Mouse (Mus musculus) mouse embryonic stem cell (cell line): ENCODE results near the gene Ogfod1.
"Not testable (repeated sequence)": the region's sequence is repeated elsewhere in the genome, so short reads cannot be mapped to it uniquely, and the experiment has no call there.

ENCODE experiments used
- in situ Hi-C, 2 experiments: fragments of 300-500 bp; cut with MboI; formaldehyde crosslinking; loops; 1 replicate in 1 of 2; 3 replicates in 1 of 2; pipeline ENCODE4 v1.14.3; 2019 to 2020; ENCODE audit warnings: low sequenced_read_pairs in 2 of 2, low pct_unique_long_range_greater_than_20kb in 1 of 2, mixed read lengths in 1 of 2; ENCODE audit not compliant: unreplicated experiment in 1 of 2

Gene Ogfod1

GRCm38 (mm10) chr8:94036944-94037524 lies at the start of gene Ogfod1, which contains the start of gene Nudt21:
TSS of gene Ogfod1 (plus strand) at chr8:94037198.
TSS of gene Nudt21 (minus strand) at chr8:94037031.
- in situ Hi-C loops = no loop called here

GRCm38 (mm10) chr8:93989739-93990138 lies 47.3 kb upstream of the Ogfod1 start:
- in situ Hi-C loops = no loop called here

GRCm38 (mm10) chr8:93998961-93999360 lies 38.0 kb upstream of the Ogfod1 start:
- in situ Hi-C loops = no loop called here

- in situ Hi-C loops = no loop called here
Measured at GRCm38 (mm10) chr8:94004139-94004538, 32.9 kb upstream of the Ogfod1 start.

- in situ Hi-C loops = no loop called here
Measured at GRCm38 (mm10) chr8:94009243-94009845, 27.7 kb upstream of the Ogfod1 start.

- in situ Hi-C loops = no loop called here
Measured at GRCm38 (mm10) chr8:94010101-94010705, 26.8 kb upstream of the Ogfod1 start.

GRCm38 (mm10) chr8:94011076-94012012 lies 25.7 kb upstream of the Ogfod1 start:
- in situ Hi-C loops = no loop called here

- in situ Hi-C loops = no loop called here
Measured at GRCm38 (mm10) chr8:94012013-94012951, 24.7 kb upstream of the Ogfod1 start, which contains the start of gene Amfr. TSS of gene Amfr (minus strand) at chr8:94012842.

- in situ Hi-C loops = no loop called here
Measured at GRCm38 (mm10) chr8:94013026-94013612, 23.9 kb upstream of the Ogfod1 start.

GRCm38 (mm10) chr8:94023916-94024315 lies 13.1 kb upstream of the Ogfod1 start:
- in situ Hi-C loops = no loop called here

- in situ Hi-C loops = no loop called here
Measured at GRCm38 (mm10) chr8:94029701-94030100, 7.3 kb upstream of the Ogfod1 start.

GRCm38 (mm10) chr8:94033601-94034000 lies 3.4 kb upstream of the Ogfod1 start:
- in situ Hi-C loops = no loop called here

GRCm38 (mm10) chr8:94035200-94035599 lies 1.8 kb upstream of the Ogfod1 start:
- in situ Hi-C loops = no loop called here

- in situ Hi-C loops = not testable (repeated sequence)
Measured at GRCm38 (mm10) chr8:94036541-94036940, 457 bp upstream of the Ogfod1 start.

- in situ Hi-C loops = no loop called here
Measured at GRCm38 (mm10) chr8:94037806-94038205, 808 bp downstream of the Ogfod1 start.

- in situ Hi-C loops = no loop called here
Measured at GRCm38 (mm10) chr8:94047845-94048244, 10.8 kb downstream of the Ogfod1 start.

- in situ Hi-C loops = no loop called here
Measured at GRCm38 (mm10) chr8:94052696-94053095, 15.7 kb downstream of the Ogfod1 start.
